Mouse (Mus musculus) left cerebral cortex, adult 8-10 months (tissue): ENCODE data around the gene Tmigd3. TPM values are rescaled to one million over a fixed set of nuclear protein-coding genes. Genes with fewer than 3 reads are reported as not detected.
"Not testable (repeated sequence)": the region's sequence is repeated elsewhere in the genome, so short reads cannot be mapped to it uniquely, and the experiment has no call there.

Experiments
- DNase-seq, 2 experiments: peaks; one replicate each; pipeline ENCODE4 v3.0.0; 2022; ENCODE audit warnings: low spot score in 2 of 2
- total RNA-seq, 4 experiments: library from RNA; stranded (reverse); gene quantifications; 2 replicates each; pipeline ENCODE4 v1.2.4; 2022

Gene Tmigd3
- total RNA-seq, 4 experiments from 2014 or later = not detected

GRCm38 (mm10) chr3:105900266-105900665, 29.6 kb downstream of the Tmigd3 start:
- DNase-seq = no peak

GRCm38 (mm10) chr3:105900716-105901115, 30.0 kb downstream of the Tmigd3 start:
- no peak for DNase-seq

GRCm38 (mm10) chr3:105901468-105901867, 30.8 kb downstream of the Tmigd3 start:
- DNase-seq = no peak

- no peak for DNase-seq
Observed at GRCm38 (mm10) chr3:105904213-105904612, 33.5 kb downstream of the Tmigd3 start.

GRCm38 (mm10) chr3:105904721-105905120, 34.0 kb downstream of the Tmigd3 start:
- DNase-seq = no peak

GRCm38 (mm10) chr3:105907956-105908655, 37.4 kb downstream of the Tmigd3 start:
- no peak for DNase-seq

GRCm38 (mm10) chr3:105908976-105909375, 38.3 kb downstream of the Tmigd3 start:
- DNase-seq = no peak

GRCm38 (mm10) chr3:105910519-105911190, 40.0 kb downstream of the Tmigd3 start:
- no peak for DNase-seq

GRCm38 (mm10) chr3:105912097-105912880, 41.6 kb downstream of the Tmigd3 start:
- DNase-seq = no peak

GRCm38 (mm10) chr3:105913839-105914681, 43.4 kb downstream of the Tmigd3 start:
- DNase-seq = no peak

GRCm38 (mm10) chr3:105915281-105915680, 44.6 kb downstream of the Tmigd3 start:
- DNase-seq = no peak

GRCm38 (mm10) chr3:105916455-105916854, 45.8 kb downstream of the Tmigd3 start:
- not testable (repeated sequence) for DNase-seq

- DNase-seq = no peak
Observed at GRCm38 (mm10) chr3:105917656-105918354, 47.1 kb downstream of the Tmigd3 start.

- DNase-seq = no peak
Observed at GRCm38 (mm10) chr3:105918355-105918745, 47.6 kb downstream of the Tmigd3 start.

GRCm38 (mm10) chr3:105920743-105921142, 50.0 kb downstream of the Tmigd3 start:
- DNase-seq = not testable (repeated sequence)

- no peak for DNase-seq
Observed at GRCm38 (mm10) chr3:105921959-105922358, 51.3 kb downstream of the Tmigd3 start.

- no peak for DNase-seq
Observed at GRCm38 (mm10) chr3:105924616-105925015, 53.9 kb downstream of the Tmigd3 start.

- no peak for DNase-seq
Observed at GRCm38 (mm10) chr3:105927561-105928194, 57.0 kb downstream of the Tmigd3 start.

GRCm38 (mm10) chr3:105928195-105928569, 57.5 kb downstream of the Tmigd3 start:
- no peak for DNase-seq

- DNase-seq = no peak
Observed at GRCm38 (mm10) chr3:105928781-105929180, 58.1 kb downstream of the Tmigd3 start.
